Mouse (Mus musculus) erythroblast, embryonic 14.5 days (primary cell): ENCODE results near the gene Cops4. TPM values are rescaled to one million over a fixed set of nuclear protein-coding genes. Genes with fewer than 3 reads are reported as not detected.

ENCODE experiments used
- H3K27me3 ChIP-seq: 2 replicates; pipeline ENCODE4 v1.6.1; 2012; ENCODE audit warnings: inconsistent platforms; ENCODE audit not compliant: control insufficient read depth
- H3K36me3 ChIP-seq: 2 replicates; pipeline ENCODE4 v1.6.1; 2012; ENCODE audit warnings: mild to moderate bottlenecking, inconsistent platforms; ENCODE audit not compliant: control insufficient read depth
- H3K4me1 ChIP-seq: 2 replicates; pipeline ENCODE4 v1.6.1; 2012; ENCODE audit warnings: inconsistent platforms; ENCODE audit not compliant: control insufficient read depth
- H3K4me3 ChIP-seq: replicated peaks from 2 replicates; pipeline ENCODE3; 2012; ENCODE audit warnings: moderate library complexity, mild to moderate bottlenecking, inconsistent platforms
- H3K9me3 ChIP-seq: 2 replicates; pipeline ENCODE4 v1.6.1; 2012; ENCODE audit warnings: low read length, inconsistent platforms, mixed read lengths; ENCODE audit not compliant: control insufficient read depth
- GATA1 ChIP-seq: IDR thresholded peaks from 2 replicates; pipeline ENCODE4 v1.6.1; 2012; ENCODE audit warnings: low read length, inconsistent platforms, mixed read lengths
- TAL1 ChIP-seq: IDR thresholded peaks from 3 replicates; pipeline ENCODE4 v1.6.1; 2012; ENCODE audit warnings: low read length, inconsistent platforms, mixed read lengths
- polyA plus RNA-seq: library from polyadenylated mRNA; stranded (reverse); fragments of >175 nt; gene quantifications from 2 replicates; pipeline ENCODE4 v1.2.3, GENCODE M21; 2012

Cops4 gene
- polyA plus RNA-seq, 1 experiment = 0.84 TPM

- TF ChIP-seq TAL1 = no peak
- no peak for TF ChIP-seq GATA1
- peaks cover 4% of the 10 kb centered on the region; the same call in 1 of the 2 replicates for H3K4me1 ChIP-seq
- no peaks in the 10 kb centered on the region for H3K36me3 ChIP-seq
- H3K27me3 ChIP-seq = peaks cover 36% of the 10 kb centered on the region
- no peaks in the 10 kb centered on the region for H3K9me3 ChIP-seq
- H3K4me3 ChIP-seq = no peak overlapping the region
Measured at GRCm38 (mm10) chr5:100569250-100569934, 51.3 kb downstream of the Cops4 start.

GRCm38 (mm10) chr5:100569997-100570595, 52.0 kb downstream of the Cops4 start:
- Histone ChIP-seq H3K4me3 (no peak overlapping the region), H3K4me1 (peaks cover 4% of the 10 kb centered on the region; the same call in 1 of the 2 replicates), H3K36me3 (no peaks in the 10 kb centered on the region), H3K9me3 (no peaks in the 10 kb centered on the region), H3K27me3 (peaks cover 36% of the 10 kb centered on the region)
- TF ChIP-seq TAL1 (no peak), GATA1 (no peak)

- H3K27me3 ChIP-seq = peaks cover 36% of the 10 kb centered on the region
- no peaks in the 10 kb centered on the region for H3K9me3 ChIP-seq
- no peaks in the 10 kb centered on the region for H3K36me3 ChIP-seq
- H3K4me3 ChIP-seq = no peak overlapping the region
- TF ChIP-seq TAL1 (no peak), GATA1 (no peak)
- H3K4me1 ChIP-seq = peaks cover 4% of the 10 kb centered on the region; the same call in 1 of the 2 replicates
Measured at GRCm38 (mm10) chr5:100570716-100571115, 52.6 kb downstream of the Cops4 start.

- no peak for TF ChIP-seq GATA1
- no peak for TF ChIP-seq TAL1
Measured at GRCm38 (mm10) chr5:100572069-100572468, 54.0 kb downstream of the Cops4 start, which contains the start of gene Plac8. Gene Plac8, minus strand, starts transcription at chr5:100572245.

GRCm38 (mm10) chr5:100573256-100573655, 55.1 kb downstream of the Cops4 start:
- TF ChIP-seq TAL1 = no peak
- no peak for TF ChIP-seq GATA1
- H3K9me3 ChIP-seq = no peaks in the 10 kb centered on the region
- peaks cover 3% of the 10 kb centered on the region; the same call in 1 of the 2 replicates for H3K4me1 ChIP-seq
- H3K36me3 ChIP-seq = no peaks in the 10 kb centered on the region
- peaks cover 36% of the 10 kb centered on the region for H3K27me3 ChIP-seq
- no peak overlapping the region for H3K4me3 ChIP-seq

More at GRCm38 (mm10) chr5:100572069-100572468, 54.0 kb downstream of the Cops4 start, which contains the start of gene Plac8:
- Histone ChIP-seq H3K27me3 (peaks cover 36% of the 10 kb centered on the region), H3K36me3 (no peaks in the 10 kb centered on the region), H3K4me3 (no peak within 1 kb of the TSS), H3K4me1 (peaks cover 4% of the 10 kb centered on the region; the same call in 1 of the 2 replicates), H3K9me3 (no peaks in the 10 kb centered on the region)

GRCm38 (mm10) chr5:100574771-100575170, 56.7 kb downstream of the Cops4 start:
- no peaks in the 10 kb centered on the region for H3K36me3 ChIP-seq
- no peak overlapping the region for H3K4me3 ChIP-seq
- TF ChIP-seq TAL1 (no peak), GATA1 (no peak)
- H3K9me3 ChIP-seq = no peaks in the 10 kb centered on the region
- H3K27me3 ChIP-seq = peaks cover 29% of the 10 kb centered on the region
- H3K4me1 ChIP-seq = no peaks in the 10 kb centered on the region

GRCm38 (mm10) chr5:100578863-100579411, 60.8 kb downstream of the Cops4 start:
- Histone ChIP-seq H3K4me3 (no peak overlapping the region), H3K36me3 (no peaks in the 10 kb centered on the region), H3K27me3 (no peaks in the 10 kb centered on the region), H3K4me1 (no peaks in the 10 kb centered on the region), H3K9me3 (no peaks in the 10 kb centered on the region)
- no peak for TF ChIP-seq GATA1
- TF ChIP-seq TAL1 = no peak

- Histone ChIP-seq H3K4me1 (no peaks in the 10 kb centered on the region), H3K9me3 (no peaks in the 10 kb centered on the region)
Measured at GRCm38 (mm10) chr5:100581622-100582434, 63.7 kb downstream of the Cops4 start.

More at GRCm38 (mm10) chr5:100581622-100582434, 63.7 kb downstream of the Cops4 start:
- H3K4me3 ChIP-seq = no peak overlapping the region
- H3K36me3 ChIP-seq = no peaks in the 10 kb centered on the region
- TF ChIP-seq GATA1 (no peak), TAL1 (no peak)
- no peaks in the 10 kb centered on the region for H3K27me3 ChIP-seq
